Mouse (Mus musculus) neural tube, embryonic 15.5 days (tissue): Measurements from ENCODE around the gene Vdac1. TPM values are rescaled to one million over a fixed set of nuclear protein-coding genes. Genes with fewer than 3 reads are reported as not detected.
A peak's percentile ranks its signal among the peaks of the same experiment; 100 is the strongest.

Experiments used
- ATAC-seq: fragments of 200-750 bp; cut with Nextera tagmentation; 2 replicates; pipeline ENCODE4 v1.8.0; 2017; ENCODE audit warnings: mild to moderate bottlenecking, moderate TSS enrichment, moderate library complexity; ENCODE audit not compliant: low FRiP score
- H3K27ac ChIP-seq: fragments of 300-500 bp; sonication (generic); replicated peaks from 2 replicates; pipeline ENCODE4 v1.5.1; 2015; ENCODE audit warnings: mild to moderate bottlenecking, inconsistent platforms
- H3K27me3 ChIP-seq: fragments of 300-500 bp; sonication (generic); replicated peaks from 2 replicates; pipeline ENCODE4 v1.6.1; 2015; ENCODE audit warnings: inconsistent platforms
- H3K36me3 ChIP-seq: fragments of 300-500 bp; sonication (generic); 2 replicates; pipeline ENCODE4 v1.6.1; 2015; ENCODE audit warnings: inconsistent platforms
- H3K4me1 ChIP-seq: fragments of 300-500 bp; sonication (generic); 2 replicates; pipeline ENCODE4 v1.6.1; 2015; ENCODE audit warnings: inconsistent platforms
- H3K4me2 ChIP-seq: fragments of 300-500 bp; sonication (generic); 2 replicates; pipeline ENCODE4 v1.6.1; 2015; ENCODE audit warnings: inconsistent platforms, mild to moderate bottlenecking, moderate library complexity
- H3K4me3 ChIP-seq: fragments of 300-500 bp; sonication (generic); replicated peaks from 2 replicates; pipeline ENCODE4 v1.5.1; 2015; ENCODE audit warnings: mild to moderate bottlenecking, inconsistent platforms
- H3K9ac ChIP-seq: fragments of 300-500 bp; sonication (generic); replicated peaks from 2 replicates; pipeline ENCODE4 v1.6.1; 2015; ENCODE audit warnings: mild to moderate bottlenecking, inconsistent platforms
- H3K9me3 ChIP-seq: fragments of 300-500 bp; sonication (generic); replicated peaks from 2 replicates; pipeline ENCODE4 v1.6.1; 2016; ENCODE audit warnings: inconsistent platforms
- WGBS: fragments of 180-500 bp; shearing (Covaris S2); methylation state at CpG from one replicate; pipeline ENCODE4 v1.1.7; 2015; ENCODE audit warnings: mixed read lengths; 5-methylcytosine and 5-hydroxymethylcytosine counted together
- polyA plus RNA-seq: library from polyadenylated mRNA; unstranded; fragments of >200 nt; fragmentation: Nextera tagmentation; extraction: Ambion mirVana; gene quantifications from 2 replicates; pipeline ENCODE4 v1.2.1, GENCODE M21; 2015

Gene Vdac1
- 362 and 402 TPM in 2 replicates for polyA plus RNA-seq

DNA sequence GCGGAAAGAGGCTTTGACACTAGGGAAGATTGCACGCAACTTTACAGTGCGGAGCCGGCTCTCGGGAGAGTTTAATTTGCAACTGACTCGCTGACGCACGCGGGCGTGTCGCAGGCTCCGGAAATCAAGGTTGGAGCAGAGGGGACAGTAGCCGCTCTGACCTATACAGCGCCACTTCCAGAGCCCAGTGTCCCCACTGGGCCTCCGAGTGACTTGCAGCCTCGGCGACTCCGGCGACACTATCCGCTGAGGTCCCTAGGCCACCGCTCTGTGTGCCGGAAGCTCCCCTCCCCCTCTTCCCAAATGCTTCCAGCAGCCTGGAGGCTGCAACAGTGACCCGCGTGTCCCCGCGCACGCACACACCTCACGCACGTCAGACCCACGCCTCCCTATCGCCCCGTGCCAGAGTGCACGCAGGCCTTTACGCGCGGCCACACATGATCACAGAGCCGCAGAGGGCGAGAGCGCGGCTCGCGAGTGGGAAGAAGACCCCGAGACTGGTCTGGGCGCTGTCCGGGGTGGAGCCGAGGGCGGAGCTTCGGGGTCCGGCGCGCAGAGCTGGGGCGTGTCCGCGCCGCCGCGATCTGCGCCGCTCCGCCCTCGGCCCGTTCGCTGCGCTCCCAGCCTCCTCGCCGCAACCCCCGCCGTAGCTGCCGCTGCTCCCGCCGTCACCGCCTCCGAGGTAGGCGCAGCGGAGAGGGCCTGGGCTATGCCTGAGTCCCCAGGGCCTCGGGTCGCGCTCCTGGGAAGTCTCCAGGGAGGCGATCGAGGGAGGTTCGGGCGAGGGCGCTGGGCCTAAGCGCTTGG lies at the start of gene Vdac1:
TSS of gene Vdac1 (plus strand) at position 390 of the 807 bp plus-strand sequence.
- Histone ChIP-seq H3K9me3 (no peaks in the 10 kb centered on the region), H3K27ac (peak within 1 kb of the TSS; percentile 96), H3K4me2 (peak within 1 kb of the TSS; percentile 86), H3K27me3 (no peaks in the 10 kb centered on the region), H3K4me3 (peak within 1 kb of the TSS; percentile 94), H3K36me3 (no peaks in the 10 kb centered on the region), H3K4me1 (peaks cover 46% of the 10 kb centered on the region), H3K9ac (peak within 1 kb of the TSS; percentile 99)
- WGBS, result under 1% methylated on average over 70 of the region's 84 CpGs
- peak; percentile 95 for ATAC-seq

DNA sequence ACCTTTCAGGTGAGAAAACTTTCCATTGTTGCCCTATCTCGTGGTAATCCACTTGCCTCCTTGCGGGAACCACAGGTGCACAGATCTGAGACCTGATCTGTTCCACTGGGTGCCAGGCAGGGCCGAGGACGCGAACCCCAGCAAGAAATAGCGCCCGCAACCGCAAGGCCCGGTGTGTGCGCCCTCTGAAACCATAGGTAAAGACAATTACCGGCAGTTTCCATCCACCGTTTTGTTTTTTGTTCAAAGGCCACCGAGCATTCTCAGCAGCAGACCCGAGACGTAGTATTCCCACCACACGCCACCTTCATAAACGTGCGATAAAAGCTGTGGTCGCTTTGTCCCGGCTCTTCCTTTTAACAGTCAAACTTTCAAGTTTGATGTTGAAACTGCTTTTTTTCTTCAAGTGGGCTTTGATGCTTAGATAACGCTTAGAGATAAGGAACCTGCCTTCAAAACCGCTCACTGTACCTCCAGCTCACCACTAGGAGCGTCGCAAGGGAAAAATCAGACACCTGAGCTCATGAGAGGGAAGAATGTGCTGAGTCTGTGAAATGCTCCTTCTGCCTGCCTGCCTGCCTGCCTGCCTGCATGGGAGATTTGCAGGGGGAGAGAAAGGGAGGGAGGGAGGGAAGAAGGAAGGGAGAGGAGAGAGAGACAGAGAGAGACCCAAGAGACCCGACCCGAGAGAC lies 46.4 kb upstream of the Vdac1 start:
- no peaks in the 10 kb centered on the region for H3K36me3 ChIP-seq
- H3K9ac ChIP-seq, result 0 out of 2 replicates have a peak overlapping the region, but pooled peaks have one; percentile 23
- H3K27ac ChIP-seq, result no peak overlapping the region
- no peak for ATAC-seq
- peaks cover 2% of the 10 kb centered on the region; the same call in 1 of the 2 replicates for H3K27me3 ChIP-seq
- 19% methylated on average over 26 of the region's 26 CpGs for WGBS
- 0 out of 2 replicates have a peak, but pooled peaks cover 11% of the 10 kb centered on the region for H3K4me1 ChIP-seq
- no peaks in the 10 kb centered on the region for H3K9me3 ChIP-seq
- H3K4me3 ChIP-seq, result no peak overlapping the region
- peak overlapping the region; percentile 20; the same call in 1 of the 2 replicates for H3K4me2 ChIP-seq

DNA sequence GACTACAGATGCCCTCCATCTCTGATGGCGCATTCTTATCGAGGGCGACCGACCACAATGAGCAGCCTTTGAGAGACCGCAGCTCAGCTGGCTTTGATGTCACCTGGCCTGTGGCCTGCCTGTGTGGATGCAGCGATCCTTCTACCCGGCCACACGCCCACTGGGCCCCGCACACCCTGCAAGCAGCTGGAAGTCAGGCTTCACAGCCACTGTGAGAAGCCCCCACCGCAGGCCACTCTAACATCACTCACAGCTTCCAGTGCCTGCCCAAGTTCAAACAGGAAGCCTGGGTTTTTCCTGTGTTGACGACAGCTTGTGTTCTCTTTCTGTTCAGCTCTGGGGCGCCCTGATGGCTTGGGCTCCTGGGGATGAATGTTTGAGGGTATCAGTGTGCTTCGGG lies 42.2 kb upstream of the Vdac1 start:
- no peak overlapping the region for H3K4me3 ChIP-seq
- 0 out of 2 replicates have a peak, but pooled peaks cover 11% of the 10 kb centered on the region for H3K4me1 ChIP-seq
- peaks cover 2% of the 10 kb centered on the region; the same call in 1 of the 2 replicates for H3K27me3 ChIP-seq
- H3K36me3 ChIP-seq, result no peaks in the 10 kb centered on the region
- H3K27ac ChIP-seq, result no peak overlapping the region
- ATAC-seq, result no peak
- H3K9ac ChIP-seq, result no peak overlapping the region
- 77% methylated on average over 13 of the region's 13 CpGs for WGBS
- H3K9me3 ChIP-seq, result no peaks in the 10 kb centered on the region
- H3K4me2 ChIP-seq, result no peak overlapping the region

- Histone ChIP-seq H3K4me2 (no peak overlapping the region), H3K9ac (no peak overlapping the region), H3K27me3 (no peaks in the 10 kb centered on the region; the same call in 1 of the 2 replicates), H3K4me3 (no peak overlapping the region), H3K27ac (no peak overlapping the region), H3K36me3 (no peaks in the 10 kb centered on the region), H3K4me1 (0 out of 2 replicates have a peak, but pooled peaks cover 2% of the 10 kb centered on the region), H3K9me3 (no peaks in the 10 kb centered on the region)
- 78% methylated on average over 4 of the region's 4 CpGs for WGBS
- no peak for ATAC-seq
Observed at GRCm38 (mm10) chr11:52319664-52320063, 41.0 kb upstream of the Vdac1 start.

DNA sequence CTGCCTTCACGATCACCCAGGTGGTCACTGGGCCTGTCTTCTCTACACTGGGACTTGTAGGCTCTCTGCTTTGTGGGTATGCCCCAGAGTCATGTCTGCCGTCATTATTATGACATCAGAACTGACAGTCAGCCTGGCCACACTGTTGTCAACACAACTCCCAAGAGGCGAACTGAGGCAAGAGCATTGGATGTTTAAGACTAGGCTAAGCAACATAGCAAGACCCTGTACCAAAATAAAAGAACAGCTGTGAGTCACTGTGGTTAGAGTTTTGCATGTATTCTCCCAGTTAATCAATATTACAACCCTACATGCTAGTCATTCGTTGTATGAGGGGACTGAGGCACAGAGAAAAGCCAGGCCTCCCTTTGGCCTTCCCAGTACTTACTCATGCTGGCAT lies 40.1 kb upstream of the Vdac1 start:
- no peak overlapping the region for H3K9ac ChIP-seq
- no peak overlapping the region for H3K27ac ChIP-seq
- no peaks in the 10 kb centered on the region for H3K9me3 ChIP-seq
- no peaks in the 10 kb centered on the region for H3K36me3 ChIP-seq
- H3K4me3 ChIP-seq, result no peak overlapping the region
- ATAC-seq, result no peak
- no peaks in the 10 kb centered on the region for H3K27me3 ChIP-seq
- no peak overlapping the region for H3K4me2 ChIP-seq
- WGBS, result 91% methylated on average over 4 of the region's 4 CpGs
- H3K4me1 ChIP-seq, result no peaks in the 10 kb centered on the region

DNA sequence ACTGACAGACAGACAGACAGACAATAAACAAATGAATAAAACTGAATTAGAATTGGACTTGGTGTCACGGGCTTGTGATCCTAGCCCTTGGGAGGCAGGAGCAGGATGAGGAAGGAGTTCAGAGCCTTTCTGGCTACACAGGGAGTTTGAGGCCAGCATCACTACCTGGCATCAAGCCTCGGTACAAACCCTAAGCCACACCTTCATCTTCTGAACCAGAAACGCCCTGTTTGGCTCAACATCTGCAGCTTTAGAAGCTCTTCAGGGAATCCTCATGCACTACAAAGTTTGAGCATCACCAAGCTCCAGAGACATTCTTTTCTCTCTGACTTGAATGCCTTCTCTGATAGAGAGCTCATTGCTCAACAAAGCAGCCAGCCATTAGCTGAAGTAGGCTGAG lies 39.1 kb upstream of the Vdac1 start:
- no peaks in the 10 kb centered on the region for H3K27me3 ChIP-seq
- ATAC-seq, result no peak
- H3K4me3 ChIP-seq, result no peak overlapping the region
- no peak overlapping the region for H3K27ac ChIP-seq
- H3K9me3 ChIP-seq, result no peaks in the 10 kb centered on the region
- no peak overlapping the region for H3K9ac ChIP-seq
- no peak overlapping the region for H3K4me2 ChIP-seq
- no peaks in the 10 kb centered on the region for H3K36me3 ChIP-seq
- WGBS, result 72% methylated on average over 3 of the region's 3 CpGs
- H3K4me1 ChIP-seq, result no peaks in the 10 kb centered on the region

- Histone ChIP-seq H3K36me3 (no peaks in the 10 kb centered on the region), H3K4me2 (no peak overlapping the region), H3K4me3 (no peak overlapping the region), H3K27me3 (no peaks in the 10 kb centered on the region), H3K9me3 (no peaks in the 10 kb centered on the region), H3K27ac (no peak overlapping the region), H3K9ac (no peak overlapping the region), H3K4me1 (no peaks in the 10 kb centered on the region)
- ATAC-seq, result no peak
- 64% methylated on average over 23 of the region's 23 CpGs for WGBS
Observed at GRCm38 (mm10) chr11:52324442-52325367, 36.0 kb upstream of the Vdac1 start.

DNA sequence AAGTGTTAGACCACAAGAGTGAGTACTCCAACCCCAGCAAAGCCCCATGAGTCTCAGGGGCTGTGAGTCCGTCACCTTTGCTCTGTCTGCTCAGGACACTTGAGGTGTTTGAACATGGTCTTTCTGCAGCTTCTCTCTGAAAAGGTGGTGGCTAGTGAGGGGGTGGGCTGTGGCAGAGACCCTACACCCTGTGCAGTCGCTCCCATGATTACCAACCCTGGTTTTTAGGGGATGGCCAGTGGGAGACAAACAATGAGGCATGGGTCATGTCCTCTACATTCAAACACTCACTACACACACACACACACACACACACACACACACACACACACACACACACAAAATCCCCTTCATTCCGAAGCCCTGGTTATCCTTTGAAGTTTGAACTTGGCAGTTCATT lies 33.3 kb upstream of the Vdac1 start:
- no peak overlapping the region for H3K9ac ChIP-seq
- H3K4me1 ChIP-seq, result 0 out of 2 replicates have a peak, but pooled peaks cover 2% of the 10 kb centered on the region
- no peaks in the 10 kb centered on the region for H3K9me3 ChIP-seq
- ATAC-seq, result no peak
- no peak overlapping the region for H3K27ac ChIP-seq
- H3K27me3 ChIP-seq, result no peaks in the 10 kb centered on the region
- 71% methylated on average over 3 of the region's 3 CpGs for WGBS
- no peak overlapping the region for H3K4me2 ChIP-seq
- no peaks in the 10 kb centered on the region for H3K36me3 ChIP-seq
- H3K4me3 ChIP-seq, result no peak overlapping the region

- Histone ChIP-seq H3K9me3 (no peaks in the 10 kb centered on the region), H3K36me3 (no peaks in the 10 kb centered on the region), H3K4me1 (peaks cover 14% of the 10 kb centered on the region), H3K27me3 (no peaks in the 10 kb centered on the region), H3K9ac (no peak overlapping the region), H3K4me2 (no peak overlapping the region), H3K4me3 (no peak overlapping the region), H3K27ac (peak overlapping the region; percentile 56; the same call in 1 of the 2 replicates)
- peak; percentile 61 for ATAC-seq
- 33% methylated on average over 16 of the region's 16 CpGs for WGBS
Observed at GRCm38 (mm10) chr11:52332421-52333118, 28.1 kb upstream of the Vdac1 start.

- ATAC-seq, result peak; percentile 81
- Histone ChIP-seq H3K27me3 (no peaks in the 10 kb centered on the region), H3K9ac (no peak overlapping the region), H3K27ac (peak overlapping the region; percentile 56), H3K4me1 (peaks cover 19% of the 10 kb centered on the region), H3K36me3 (no peaks in the 10 kb centered on the region), H3K4me2 (no peak overlapping the region), H3K4me3 (no peak overlapping the region), H3K9me3 (no peaks in the 10 kb centered on the region)
- 81% methylated on average over 13 of the region's 13 CpGs for WGBS
Observed at GRCm38 (mm10) chr11:52333616-52334015, 27.0 kb upstream of the Vdac1 start.

GRCm38 (mm10) chr11:52335263-52335662 lies 25.4 kb upstream of the Vdac1 start:
- Histone ChIP-seq H3K36me3 (no peaks in the 10 kb centered on the region), H3K27ac (no peak overlapping the region), H3K4me1 (peaks cover 19% of the 10 kb centered on the region), H3K9me3 (no peaks in the 10 kb centered on the region), H3K4me2 (no peak overlapping the region), H3K27me3 (no peaks in the 10 kb centered on the region), H3K9ac (no peak overlapping the region), H3K4me3 (no peak overlapping the region)
- 90% methylated on average over 4 of the region's 4 CpGs for WGBS
- no peak for ATAC-seq
